Mouse (Mus musculus) gastrocnemius, adult 8-10 months (tissue): ENCODE data around the gene Dvl2. TPM values are rescaled to one million over a fixed set of nuclear protein-coding genes. Genes with fewer than 3 reads are reported as not detected.
A peak's percentile ranks its signal among the peaks of the same experiment; 100 is the strongest.

ENCODE experiments used
- DNase-seq, 2 experiments: peaks; one replicate each; pipeline ENCODE4 v3.0.0; 2022; ENCODE audit warnings: low spot score in 2 of 2
- total RNA-seq, 4 experiments: library from RNA; stranded (reverse); gene quantifications; 2 replicates each; pipeline ENCODE4 v1.2.4; 2022

Gene Dvl2
- total RNA-seq, 4 experiments from 2014 or later: 3.8 to 5.2 (median 4.5) TPM

- no peak for DNase-seq
Observed at GRCm38 (mm10) chr11:70027397-70027796, 27.0 kb downstream of the Dvl2 start.

GRCm38 (mm10) chr11:70028401-70029129, 28.2 kb downstream of the Dvl2 start:
- DNase-seq: no peak

GRCm38 (mm10) chr11:70029130-70029801, 28.9 kb downstream of the Dvl2 start:
- peak; percentile 80 to 84 for DNase-seq

GRCm38 (mm10) chr11:70029829-70030550, 29.6 kb downstream of the Dvl2 start:
- DNase-seq: no peak

GRCm38 (mm10) chr11:70030651-70031320, 30.4 kb downstream of the Dvl2 start:
- DNase-seq: no peak

GRCm38 (mm10) chr11:70031321-70031670, 30.9 kb downstream of the Dvl2 start:
- no peak for DNase-seq

GRCm38 (mm10) chr11:70038174-70038573, 37.8 kb downstream of the Dvl2 start:
- DNase-seq: no peak

GRCm38 (mm10) chr11:70039631-70040030, 39.2 kb downstream of the Dvl2 start:
- no peak for DNase-seq

- no peak for DNase-seq
Observed at GRCm38 (mm10) chr11:70040184-70040583, 39.8 kb downstream of the Dvl2 start.

GRCm38 (mm10) chr11:70042309-70043085, 42.1 kb downstream of the Dvl2 start:
- no peak for DNase-seq

- no peak for DNase-seq
Observed at GRCm38 (mm10) chr11:70043665-70044064, 43.3 kb downstream of the Dvl2 start.

GRCm38 (mm10) chr11:70045435-70045834, 45.0 kb downstream of the Dvl2 start:
- DNase-seq: no peak

GRCm38 (mm10) chr11:70049366-70049765, 49.0 kb downstream of the Dvl2 start:
- no peak for DNase-seq

- no peak for DNase-seq
Observed at GRCm38 (mm10) chr11:70049816-70050215, 49.4 kb downstream of the Dvl2 start.

- no peak for DNase-seq
Observed at GRCm38 (mm10) chr11:70053156-70053555, 52.8 kb downstream of the Dvl2 start.

- no peak for DNase-seq
Observed at GRCm38 (mm10) chr11:70053898-70054570, 53.6 kb downstream of the Dvl2 start, which contains the start of gene Asgr1. Gene Asgr1, plus strand, starts transcription at chr11:70054085.

- peak; percentile 32 to 35 for DNase-seq
Observed at GRCm38 (mm10) chr11:70055618-70056214, 55.3 kb downstream of the Dvl2 start.

GRCm38 (mm10) chr11:70057805-70058204, 57.4 kb downstream of the Dvl2 start:
- no peak for DNase-seq

- DNase-seq: no peak
Observed at GRCm38 (mm10) chr11:70059930-70060329, 59.5 kb downstream of the Dvl2 start.
